Mouse (Mus musculus): ENCODE data around the gene Tmod4. TPM values are rescaled to one million over a fixed set of nuclear protein-coding genes. Genes with fewer than 3 reads are reported as not detected.

Tmod4 gene
- total and polyA plus RNA-seq, 3 experiments, result 0.47 to 0.81 TPM; not detected in 1

DNA sequence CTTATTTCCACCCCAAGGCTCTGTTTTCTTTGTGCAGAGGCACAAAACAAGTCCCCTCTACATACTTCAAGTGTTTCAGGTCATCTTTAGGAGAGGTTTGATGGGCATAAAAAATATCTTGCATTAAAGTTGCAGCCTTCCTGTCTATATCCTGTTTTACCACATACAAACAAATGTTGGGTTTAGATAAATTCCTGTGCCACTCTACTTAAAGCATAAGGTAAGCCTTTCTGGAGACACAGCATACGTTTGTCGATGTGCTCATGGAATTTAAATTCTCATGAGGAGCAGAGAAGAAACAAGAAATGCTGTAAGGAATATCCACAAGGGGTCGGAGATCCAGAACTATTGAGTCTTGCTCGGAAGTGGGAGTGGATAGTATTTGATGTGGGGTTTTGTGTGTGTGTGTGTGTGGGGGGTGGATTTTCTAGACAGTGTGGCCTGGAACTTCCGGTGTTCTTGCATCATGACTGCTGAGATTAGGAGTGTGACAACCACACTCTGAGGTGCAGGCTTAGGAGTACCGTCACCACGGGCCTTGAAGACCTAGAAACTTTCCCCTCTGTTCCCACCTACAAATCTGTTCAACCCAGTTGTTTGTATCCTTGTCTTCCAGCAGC lies 11.3 kb downstream of the Tmod4 start (continued):
- peak; percentile 81; the same call in 1 of the 2 replicates for TF ChIP-seq ZMIZ1 (IDR thresholded peaks at IDR 0.05; ENCODE audit: low read depth, low read length)
- TF ChIP-seq JUN (IDR thresholded peaks at IDR 0.05; ENCODE audit: insufficient read depth, low read depth, low read length), result no peak
- peak; percentile 93 for TF ChIP-seq MYC (IDR thresholded peaks at IDR 0.05; ENCODE audit: low read depth, low read length)
- TF ChIP-seq ZC3H11A (IDR thresholded peaks at IDR 0.05; ENCODE audit: low read depth, low read length), result no peak
- TF ChIP-seq CTCF (conservative IDR thresholded peaks at IDR 0.05 in 1 of 2, IDR thresholded peaks at IDR 0.05 in 1 of 2; ENCODE audit: low read depth in 2 of 2, low read length in 2 of 2), result no peak
- no peak for TF ChIP-seq RAD21 (IDR thresholded peaks at IDR 0.05; ENCODE audit: low read depth, low read length)
- TF ChIP-seq SIN3A (IDR thresholded peaks at IDR 0.05; ENCODE audit: low read length), result peak; percentile 84
- TF ChIP-seq EP300 (IDR thresholded peaks at IDR 0.05; ENCODE audit: low read length), result peak; percentile 50; the same call in 1 of the 2 replicates
- peak; percentile 29; the same call in 1 of the 2 replicates for TF ChIP-seq CHD2 (IDR thresholded peaks at IDR 0.05; ENCODE audit: low read length)

- Histone ChIP-seq H3K4me1 (ENCODE audit: control insufficient read depth in 1 of 2, insufficient read depth in 2 of 2) (peaks cover 19 to 45% of the 10 kb centered on the region in 2 experiments), H3K79me2 (replicated peaks; ENCODE audit: control insufficient read depth, extremely low read depth, insufficient read depth, poor library complexity, severe bottlenecking) (peaks cover 16% of the 10 kb centered on the region), H3K36me3 (replicated peaks in 1 of 2; ENCODE audit: control insufficient read depth in 1 of 2, insufficient read depth in 1 of 2, low read length in 1 of 2) (peaks cover 19 to 33% of the 10 kb centered on the region in 2 experiments), H3K4me3 (replicated peaks in 1 of 3; ENCODE audit: low read depth in 2 of 3, low read length in 2 of 3, poor library complexity in 1 of 3) (peak overlapping the region in 1 of 3 experiments; percentile 54), H3K9me3 (replicated peaks; ENCODE audit: low read length) (peaks cover 3% of the 10 kb centered on the region), H3K4me2 (ENCODE audit: insufficient read depth, low read depth, poor library complexity, severe bottlenecking) (peak overlapping the region; percentile 97), H3K9ac (ENCODE audit: insufficient read depth, low read depth) (peak overlapping the region; percentile 81), H3K27me3 (replicated peaks) (no peaks in the 10 kb centered on the region), H3K27ac (ENCODE audit: insufficient read depth, low read depth) (peak overlapping the region; percentile 65)
- no peak for TF ChIP-seq MAFK (IDR thresholded peaks at IDR 0.05; ENCODE audit: insufficient replicate concordance, low read length)
- peak; percentile 29; the same call in 1 of the 2 replicates for TF ChIP-seq BHLHE40 (IDR thresholded peaks at IDR 0.05; ENCODE audit: low read depth, low read length)
- dilution Hi-C loops (cut with MboI; ENCODE audit: extremely low pct_ligation_motif_present, extremely low pct_unique_long_range_greater_than_20kb, low sequenced_read_pairs) (no loop called here), in situ Hi-C loops (cut with MboI; ENCODE audit: low pct_ligation_motif_present, low pct_unique_long_range_greater_than_20kb, low sequenced_read_pairs) (no loop called here)
- DNase-seq (ENCODE audit: extremely low read depth), result no peak
These were observed 12.1 kb downstream of the Tmod4 start for GRCm38 (mm10) chr3:95136336-95136735.

DNA sequence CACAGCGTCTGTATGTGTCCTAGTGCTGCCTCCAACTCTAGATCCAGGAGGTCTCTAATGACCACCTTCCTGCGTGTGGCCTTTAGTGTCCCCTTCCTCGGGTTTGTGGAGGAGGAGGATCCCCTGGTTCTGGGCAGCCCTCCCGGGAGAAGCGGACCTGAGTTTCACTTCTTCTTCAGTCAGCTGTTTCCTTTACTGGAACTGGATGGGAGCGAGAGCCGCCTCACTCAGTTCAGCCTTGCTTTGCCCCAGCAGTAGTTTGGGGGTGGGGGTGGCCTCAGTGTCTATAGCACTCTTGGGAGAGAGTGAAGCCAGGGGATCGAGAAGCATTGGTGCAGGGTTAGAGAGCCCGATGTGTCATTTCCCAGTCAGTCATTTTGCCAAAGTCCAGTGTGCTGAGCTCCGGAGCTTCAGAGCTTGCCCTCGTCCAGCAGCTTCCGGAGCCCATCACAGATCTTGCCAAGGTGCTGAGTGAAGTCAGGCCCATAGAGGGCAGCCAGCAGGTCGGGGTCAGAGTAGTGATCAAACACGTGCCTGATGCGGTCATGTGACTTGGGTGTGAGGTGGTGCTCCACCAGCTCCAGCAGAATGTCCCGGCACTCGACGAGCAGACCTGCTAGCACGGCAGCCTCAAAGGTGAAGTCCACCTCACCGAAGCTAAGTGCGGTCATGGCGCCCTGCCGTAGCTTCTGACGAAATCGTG lies 15.5 kb downstream of the Tmod4 start:
- Histone ChIP-seq H3K4me1 (ENCODE audit: control insufficient read depth in 1 of 2, insufficient read depth in 2 of 2) (peaks cover 15 to 42% of the 10 kb centered on the region in 2 experiments), H3K9me3 (replicated peaks; ENCODE audit: low read length) (no peaks in the 10 kb centered on the region), H3K9ac (ENCODE audit: insufficient read depth, low read depth) (no peak overlapping the region), H3K79me2 (replicated peaks; ENCODE audit: control insufficient read depth, extremely low read depth, insufficient read depth, poor library complexity, severe bottlenecking) (peaks cover 16% of the 10 kb centered on the region), H3K27ac (ENCODE audit: insufficient read depth, low read depth) (0 out of 2 replicates have a peak overlapping the region, but pooled peaks have one; percentile 14), H3K27me3 (replicated peaks) (no peaks in the 10 kb centered on the region), H3K4me3 (replicated peaks in 1 of 3; ENCODE audit: low read depth in 2 of 3, low read length in 2 of 3, poor library complexity in 1 of 3) (peak overlapping the region in 1 of 3 experiments; percentile 12), H3K36me3 (replicated peaks in 1 of 2; ENCODE audit: control insufficient read depth in 1 of 2, insufficient read depth in 1 of 2, low read length in 1 of 2) (peaks cover 19 to 22% of the 10 kb centered on the region in 2 experiments), H3K4me2 (ENCODE audit: insufficient read depth, low read depth, poor library complexity, severe bottlenecking) (no peak overlapping the region)
- in situ Hi-C loops (cut with MboI; ENCODE audit: low pct_ligation_motif_present, low pct_unique_long_range_greater_than_20kb, low sequenced_read_pairs), result loop anchor here (10.0 kb wide), 1 partner anchor 75 kb away; the partner anchor contains the start of gene Gabpb2
- dilution Hi-C loops (cut with MboI; ENCODE audit: extremely low pct_ligation_motif_present, extremely low pct_unique_long_range_greater_than_20kb, low sequenced_read_pairs), result no loop called here
- DNase-seq (ENCODE audit: extremely low read depth), result no peak
- TF ChIP-seq RAD21 (IDR thresholded peaks at IDR 0.05; ENCODE audit: low read depth, low read length) (no peak), UBTF (IDR thresholded peaks at IDR 0.05; ENCODE audit: low read depth, low read length) (no peak), GABPA (IDR thresholded peaks at IDR 0.05; ENCODE audit: insufficient replicate concordance, low read depth, low read length) (no peak), ZMIZ1 (IDR thresholded peaks at IDR 0.05; ENCODE audit: low read depth, low read length) (no peak), IRF4 (IDR thresholded peaks at IDR 0.05; ENCODE audit: low read depth, low read length) (peak; percentile 29; the same call in 1 of the 2 replicates)
